Mouse (Mus musculus) T-helper 1 cell (primary cell): Measurements from ENCODE around the gene Sema3g.

ENCODE experiments used
- in situ Hi-C: fragments of 300-600 bp; cut with MboI, MseI; formaldehyde crosslinking; loops from one replicate; pipeline ENCODE4 v1.15.1; 2025; ENCODE audit warnings: high pct_unique_total_duplicates

The Sema3g gene

DNA sequence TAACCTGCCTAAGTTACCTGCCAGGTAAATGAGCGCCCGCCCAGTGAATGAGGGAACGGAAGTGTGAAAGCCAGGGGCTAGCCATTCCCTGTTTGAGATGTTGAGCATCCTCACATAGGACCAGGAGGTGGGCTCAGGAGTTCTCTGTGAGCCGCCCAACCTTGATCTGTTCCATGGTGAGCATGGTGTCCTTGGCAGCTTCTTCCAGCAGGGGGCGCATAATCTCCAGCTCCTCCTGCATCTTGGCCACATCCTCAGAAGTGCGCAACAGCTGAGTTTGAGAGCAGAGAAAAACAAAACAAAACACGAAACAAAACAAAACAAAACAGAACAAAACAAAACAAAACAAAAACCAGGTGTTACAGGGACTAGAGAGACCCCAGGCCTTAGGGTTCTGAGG, 54.5 kb downstream of the Sema3g start:
- in situ Hi-C loops: loop anchor here (5.0 kb wide), 1 partner anchor 200 kb away; no protein-coding TSS in a partner anchor
